15 mouse cellular contexts compared by ENCODE assay signal in the genomic region with DNA sequence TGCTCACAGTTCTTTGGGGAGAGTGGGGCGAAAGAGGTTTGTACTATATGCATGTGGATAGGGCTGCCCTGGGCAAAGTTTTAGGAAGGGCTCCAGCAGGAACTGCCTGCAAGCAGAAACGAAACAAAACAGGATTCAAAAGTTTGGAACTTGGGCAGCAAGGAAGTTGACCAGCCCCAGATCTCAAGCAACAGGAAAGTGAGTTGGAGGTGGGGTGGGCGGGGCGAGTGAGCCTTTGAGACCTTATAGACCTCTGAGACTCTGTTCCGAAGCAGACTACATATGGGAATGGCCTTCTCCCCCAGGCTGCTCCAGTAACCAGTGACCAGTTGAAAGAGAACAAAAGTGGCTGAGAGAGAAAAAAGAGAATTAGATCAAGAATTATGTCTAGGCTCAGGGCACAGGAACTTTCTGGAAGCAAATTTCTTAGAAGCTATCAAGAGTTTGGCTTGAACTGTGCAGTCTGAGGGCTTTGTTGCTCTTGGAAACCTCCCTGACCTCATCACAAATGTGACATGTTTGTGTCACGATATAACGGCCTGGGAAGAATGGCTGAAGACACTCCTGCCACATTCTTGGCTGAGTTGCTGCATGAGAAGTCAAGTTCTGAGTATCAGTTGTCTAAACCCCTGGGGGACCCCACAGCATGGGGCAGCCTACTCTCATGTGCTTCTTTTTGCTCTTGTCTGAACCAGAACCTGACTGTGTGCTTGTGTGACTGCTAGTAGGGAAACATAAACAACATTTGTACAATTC.
DNase-seq lines count a peak whose midpoint lies in the region; TF ChIP-seq lines count a peak whose summit lies in the region.
"Had no signal": no experiment of that assay in that cellular context is flagged by ENCODE, and none has a peak within 500 bp of the region (broad histone marks: within the 10 kb centered on the region; RNA-seq: fewer than 3 reads in every experiment).

No protein-coding gene starts in this region.

- TF ChIP-seq CTCF in kidney, adult 2 months (conservative IDR thresholded peaks at IDR 0.05; ENCODE audit: insufficient read depth, insufficient read length, low read depth, low read length): no peak
- TF ChIP-seq CTCF in thymus, adult 2 months (IDR thresholded peaks at IDR 0.05; ENCODE audit: borderline replicate concordance, control insufficient read depth, extremely low read depth, insufficient read depth, low read length, poor library complexity): no peak

- peak; percentile 35 for DNase-seq in kidney, adult 2 months
- no peak for DNase-seq in kidney, postnatal 4 days
- no peak for DNase-seq in thymus, adult 2 months
- no peak for DNase-seq in thymus, adult 18-20 months
- DNase-seq in heart, postnatal 4 days: peak; percentile 29
- no peak for DNase-seq in Muller cell, postnatal 12 days (ENCODE audit: inconsistent ontology term)
- no peak for DNase-seq in cerebellum, postnatal 25 days
- DNase-seq: adrenal gland, postnatal 25 days; liver, postnatal 0 days; right cerebral cortex, postnatal 4 days had no signal

- no peaks in the 10 kb centered on the region for H3K27me3 ChIP-seq in kidney, adult 2 months (replicated peaks; ENCODE audit: control insufficient read depth, insufficient read depth, low read length)
- no peaks in the 10 kb centered on the region for H3K27me3 ChIP-seq in thymus, adult 2 months (ENCODE audit: control insufficient read depth, insufficient read depth, low read length)
- H3K27me3 ChIP-seq: embryonic facial prominence, embryonic 13.5 days; forebrain, embryonic 12.5 days; midbrain, embryonic 13.5 days; stomach, embryonic 15.5 days had no signal

- no peak overlapping the region for H3K27ac ChIP-seq in kidney, adult 2 months (ENCODE audit: insufficient read depth, low read depth, low read length)
- peak overlapping the region; percentile 90 for H3K27ac ChIP-seq in thymus, adult 2 months (ENCODE audit: control insufficient read depth, insufficient read depth, low read length)
- H3K27ac ChIP-seq: embryonic facial prominence, embryonic 13.5 days; forebrain, embryonic 12.5 days; hindbrain, postnatal 0 days; midbrain, embryonic 13.5 days; stomach, embryonic 15.5 days had no signal

- TF ChIP-seq POLR2A in kidney, adult 2 months (IDR thresholded peaks at IDR 0.05; ENCODE audit: low read depth, low read length): no peak
- TF ChIP-seq POLR2A in thymus, adult 2 months (IDR thresholded peaks at IDR 0.05; ENCODE audit: control insufficient read depth, extremely low read depth, insufficient read depth, low read length, poor library complexity): no peak

- no peaks in the 10 kb centered on the region for H3K4me1 ChIP-seq in kidney, adult 2 months (ENCODE audit: control insufficient read depth, insufficient read depth, low read length)
- H3K4me1 ChIP-seq in thymus, adult 2 months (replicated peaks; ENCODE audit: control insufficient read depth, insufficient read depth, low read length): peaks cover 14% of the 10 kb centered on the region
- H3K4me1 ChIP-seq: forebrain, embryonic 12.5 days; midbrain, embryonic 13.5 days; stomach, embryonic 15.5 days had no signal

- no peaks in the 10 kb centered on the region for H3K36me3 ChIP-seq in kidney, adult 2 months (ENCODE audit: control insufficient read depth, insufficient read depth, low read length)
- no peaks in the 10 kb centered on the region for H3K36me3 ChIP-seq in thymus, adult 2 months (ENCODE audit: control insufficient read depth, insufficient read depth, low read length)
- H3K36me3 ChIP-seq: embryonic facial prominence, embryonic 13.5 days; forebrain, embryonic 12.5 days; midbrain, embryonic 13.5 days; stomach, embryonic 15.5 days had no signal

- WGBS in kidney, adult 2 months: 63% methylated on average over 7 of the region's 7 CpGs
- WGBS in thymus, adult 2 months: 93% methylated on average over 7 of the region's 7 CpGs

- no peak overlapping the region for H3K4me3 ChIP-seq in kidney, adult 2 months (ENCODE audit: insufficient read depth, low read depth, low read length)
- H3K4me3 ChIP-seq in thymus, adult 2 months (ENCODE audit: control insufficient read depth, insufficient read depth, low read length): no peak overlapping the region
- H3K4me3 ChIP-seq: embryonic facial prominence, embryonic 13.5 days; forebrain, embryonic 12.5 days; midbrain, embryonic 13.5 days; stomach, embryonic 15.5 days had no signal

Comparison
In these comparisons a context has a peak if more than half of its experiments do, and no peak if none do; other contexts are left out.
1. DNase-seq: peak in kidney, adult 2 months (single experiment) and heart, postnatal 4 days (single experiment); none in kidney, postnatal 4 days (0 of 2), thymus, adult 2 months (single experiment), thymus, adult 18-20 months (0 of 2), Muller cell, postnatal 12 days (single experiment) and cerebellum, postnatal 25 days (0 of 2).